Mouse (Mus musculus): ENCODE data around the gene Rab5if.
"Not testable (repeated sequence)": the region's sequence is repeated elsewhere in the genome, so short reads cannot be mapped to it uniquely, and the experiment has no call there.

The Rab5if gene

GRCm38 (mm10) chr2:156862772-156863486 lies at the start of gene Rab5if:
TSS of gene Rab5if (plus strand) at chr2:156863128.
- H3K4me3 ChIP-seq (replicated peaks; ENCODE audit: low read length), result peak within 1 kb of the TSS; percentile 99
- no peak for TF ChIP-seq POU5F1 (IDR thresholded peaks at IDR 0.05; ENCODE audit: borderline replicate concordance, low read length)
- TF ChIP-seq CTCF (conservative IDR thresholded peaks at IDR 0.05; ENCODE audit: low read length), result 0 out of 2 replicates have a peak, but pooled peaks have one; percentile 10
- TF ChIP-seq NANOG (IDR thresholded peaks at IDR 0.05; ENCODE audit: borderline replicate concordance, low read length), result no peak
- peaks cover 55% of the 10 kb centered on the region for H3K4me1 ChIP-seq (replicated peaks; ENCODE audit: low read depth, low read length)
- H3K9me3 ChIP-seq (ENCODE audit: low read length), result no peaks in the 10 kb centered on the region
- H3K36me3 ChIP-seq (ENCODE audit: insufficient read depth, low read length), result peaks cover 43% of the 10 kb centered on the region
- no peaks in the 10 kb centered on the region for H3K27me3 ChIP-seq (ENCODE audit: insufficient read depth, low read length)

DNA sequence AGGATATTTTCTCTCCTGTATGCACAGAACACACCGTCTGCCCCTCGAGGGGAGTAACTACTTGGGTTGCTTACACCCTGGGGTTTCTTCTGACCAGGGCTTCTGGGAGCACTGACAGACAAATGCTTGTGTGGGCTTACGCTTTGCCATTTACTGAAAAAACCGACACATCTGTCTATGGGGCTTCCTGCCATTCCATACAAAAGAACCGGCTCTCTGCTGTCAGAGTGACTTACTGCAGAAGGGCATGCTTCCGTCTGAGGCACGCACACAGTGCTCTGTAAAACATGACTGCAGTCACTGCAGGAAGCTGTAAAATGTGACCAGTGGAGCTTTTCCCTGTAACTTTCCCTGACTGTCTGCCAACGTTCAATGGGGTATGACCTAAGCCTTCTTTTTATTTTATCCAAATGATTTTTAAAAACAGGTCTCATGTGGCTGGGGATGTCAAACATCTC lies 48.6 kb upstream of the Rab5if start:
- Histone ChIP-seq H3K27me3 (ENCODE audit: insufficient read depth, low read length) (no peaks in the 10 kb centered on the region), H3K4me3 (replicated peaks; ENCODE audit: low read length) (no peak overlapping the region), H3K9me3 (ENCODE audit: low read length) (peaks cover 5% of the 10 kb centered on the region), H3K4me1 (replicated peaks; ENCODE audit: low read depth, low read length) (peaks cover 35% of the 10 kb centered on the region), H3K36me3 (ENCODE audit: insufficient read depth, low read length) (0 out of 2 replicates have a peak, but pooled peaks cover 6% of the 10 kb centered on the region)
- no peak for TF ChIP-seq NANOG (IDR thresholded peaks at IDR 0.05; ENCODE audit: borderline replicate concordance, low read length)
- TF ChIP-seq CTCF (conservative IDR thresholded peaks at IDR 0.05; ENCODE audit: low read length), result no peak
- TF ChIP-seq POU5F1 (IDR thresholded peaks at IDR 0.05; ENCODE audit: borderline replicate concordance, low read length), result no peak

DNA sequence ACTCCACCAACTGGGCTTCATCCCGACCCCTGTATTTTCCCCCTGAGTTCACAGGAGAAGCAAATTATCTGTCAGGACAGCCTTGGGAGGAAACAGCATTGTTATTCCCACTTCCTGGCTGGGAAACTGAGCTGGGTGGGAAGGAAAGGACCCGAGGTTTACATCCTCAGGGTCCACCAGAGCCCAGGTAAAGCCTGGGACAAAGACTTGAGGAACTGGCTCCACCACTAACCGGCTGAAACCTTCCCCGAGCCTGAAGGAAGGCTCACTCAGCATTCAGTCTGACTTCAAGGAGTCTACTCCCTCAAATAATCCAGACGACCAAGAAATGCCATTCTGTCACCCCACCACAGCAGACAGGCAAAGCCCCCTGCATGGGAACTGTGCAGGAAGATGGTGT lies 48.0 kb upstream of the Rab5if start:
- Histone ChIP-seq H3K36me3 (ENCODE audit: insufficient read depth, low read length) (0 out of 2 replicates have a peak, but pooled peaks cover 6% of the 10 kb centered on the region), H3K4me3 (replicated peaks; ENCODE audit: low read length) (no peak overlapping the region), H3K9me3 (ENCODE audit: low read length) (peaks cover 6% of the 10 kb centered on the region), H3K27me3 (ENCODE audit: insufficient read depth, low read length) (no peaks in the 10 kb centered on the region), H3K4me1 (replicated peaks; ENCODE audit: low read depth, low read length) (peaks cover 31% of the 10 kb centered on the region)
- TF ChIP-seq POU5F1 (IDR thresholded peaks at IDR 0.05; ENCODE audit: borderline replicate concordance, low read length), result no peak
- TF ChIP-seq CTCF (conservative IDR thresholded peaks at IDR 0.05; ENCODE audit: low read length), result no peak
- TF ChIP-seq NANOG (IDR thresholded peaks at IDR 0.05; ENCODE audit: borderline replicate concordance, low read length), result no peak

GRCm38 (mm10) chr2:156815412-156815811 lies 47.5 kb upstream of the Rab5if start:
- TF ChIP-seq CTCF (conservative IDR thresholded peaks at IDR 0.05; ENCODE audit: low read length) (no peak), POU5F1 (IDR thresholded peaks at IDR 0.05; ENCODE audit: borderline replicate concordance, low read length) (no peak), NANOG (IDR thresholded peaks at IDR 0.05; ENCODE audit: borderline replicate concordance, low read length) (no peak)
- Histone ChIP-seq H3K27me3 (ENCODE audit: insufficient read depth, low read length) (no peaks in the 10 kb centered on the region), H3K9me3 (ENCODE audit: low read length) (peaks cover 6% of the 10 kb centered on the region), H3K4me1 (replicated peaks; ENCODE audit: low read depth, low read length) (peaks cover 25% of the 10 kb centered on the region), H3K4me3 (replicated peaks; ENCODE audit: low read length) (no peak overlapping the region), H3K36me3 (ENCODE audit: insufficient read depth, low read length) (0 out of 2 replicates have a peak, but pooled peaks cover 6% of the 10 kb centered on the region)

- TF ChIP-seq CTCF (conservative IDR thresholded peaks at IDR 0.05; ENCODE audit: low read length) (no peak), POU5F1 (IDR thresholded peaks at IDR 0.05; ENCODE audit: borderline replicate concordance, low read length) (no peak), NANOG (IDR thresholded peaks at IDR 0.05; ENCODE audit: borderline replicate concordance, low read length) (no peak)
- Histone ChIP-seq H3K27me3 (ENCODE audit: insufficient read depth, low read length) (no peaks in the 10 kb centered on the region), H3K4me3 (replicated peaks; ENCODE audit: low read length) (no peak overlapping the region), H3K4me1 (replicated peaks; ENCODE audit: low read depth, low read length) (peaks cover 25% of the 10 kb centered on the region), H3K9me3 (ENCODE audit: low read length) (peaks cover 6% of the 10 kb centered on the region), H3K36me3 (ENCODE audit: insufficient read depth, low read length) (0 out of 2 replicates have a peak, but pooled peaks cover 6% of the 10 kb centered on the region)
Measured at GRCm38 (mm10) chr2:156816116-156816515, 46.8 kb upstream of the Rab5if start.

- peaks cover 19% of the 10 kb centered on the region for H3K36me3 ChIP-seq (ENCODE audit: insufficient read depth, low read length)
- peak; percentile 60 for TF ChIP-seq CTCF (conservative IDR thresholded peaks at IDR 0.05; ENCODE audit: low read length)
- H3K9me3 ChIP-seq (ENCODE audit: low read length), result peaks cover 29% of the 10 kb centered on the region
- H3K27me3 ChIP-seq (ENCODE audit: insufficient read depth, low read length); H3K4me3 ChIP-seq (replicated peaks; ENCODE audit: low read length): not testable (repeated sequence)
- H3K4me1 ChIP-seq (replicated peaks; ENCODE audit: low read depth, low read length), result peaks cover 36% of the 10 kb centered on the region
Measured at GRCm38 (mm10) chr2:156825128-156825527, 37.8 kb upstream of the Rab5if start.

GRCm38 (mm10) chr2:156834336-156834735 lies 28.6 kb upstream of the Rab5if start:
- TF ChIP-seq CTCF (conservative IDR thresholded peaks at IDR 0.05; ENCODE audit: low read length), result no peak
- TF ChIP-seq NANOG (IDR thresholded peaks at IDR 0.05; ENCODE audit: borderline replicate concordance, low read length), result no peak
- TF ChIP-seq POU5F1 (IDR thresholded peaks at IDR 0.05; ENCODE audit: borderline replicate concordance, low read length), result no peak
- peaks cover 66% of the 10 kb centered on the region for H3K9me3 ChIP-seq (ENCODE audit: low read length)
- peaks cover 24% of the 10 kb centered on the region for H3K4me1 ChIP-seq (replicated peaks; ENCODE audit: low read depth, low read length)
- H3K36me3 ChIP-seq (ENCODE audit: insufficient read depth, low read length), result peaks cover 91% of the 10 kb centered on the region
- no peaks in the 10 kb centered on the region for H3K27me3 ChIP-seq (ENCODE audit: insufficient read depth, low read length)
- H3K4me3 ChIP-seq (replicated peaks; ENCODE audit: low read length), result no peak overlapping the region

DNA sequence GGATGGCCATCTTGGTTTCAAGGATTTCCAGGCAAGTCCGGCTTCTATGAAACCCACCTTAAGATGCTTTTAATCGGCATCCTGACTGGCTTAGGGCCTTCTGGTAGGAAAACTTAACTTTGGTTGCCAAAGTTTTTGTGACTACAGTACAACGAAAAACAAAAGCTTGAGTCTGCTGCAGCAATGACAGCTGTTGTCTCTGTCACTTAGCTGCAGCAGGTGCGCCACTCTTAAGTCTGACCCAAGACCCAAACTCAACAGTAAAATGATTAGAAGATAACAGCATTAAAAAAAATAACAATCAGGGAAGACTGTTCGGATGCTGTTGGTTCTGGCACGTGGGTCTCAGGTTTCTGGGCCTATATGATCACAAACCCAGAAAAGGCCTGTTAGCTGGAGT lies 24.1 kb upstream of the Rab5if start:
- H3K4me1 ChIP-seq (replicated peaks; ENCODE audit: low read depth, low read length), result peaks cover 51% of the 10 kb centered on the region
- H3K4me3 ChIP-seq (replicated peaks; ENCODE audit: low read length), result peak overlapping the region; percentile 92
- no peak for TF ChIP-seq POU5F1 (IDR thresholded peaks at IDR 0.05; ENCODE audit: borderline replicate concordance, low read length)
- no peak for TF ChIP-seq NANOG (IDR thresholded peaks at IDR 0.05; ENCODE audit: borderline replicate concordance, low read length)
- no peak for TF ChIP-seq CTCF (conservative IDR thresholded peaks at IDR 0.05; ENCODE audit: low read length)
- peaks cover 21% of the 10 kb centered on the region for H3K9me3 ChIP-seq (ENCODE audit: low read length)
- H3K27me3 ChIP-seq (ENCODE audit: insufficient read depth, low read length), result no peaks in the 10 kb centered on the region
- H3K36me3 ChIP-seq (ENCODE audit: insufficient read depth, low read length), result peaks cover 49% of the 10 kb centered on the region

All from E14TG2a.4 (cell line).